Comparison of ENCODE assay signal across 17 mouse cellular contexts in genomic region chr2:152638865-152639264, GRCm38 (mm10). TPM values are rescaled to one million over a fixed set of nuclear protein-coding genes. Genes with fewer than 3 reads are reported as not detected.
DNase-seq lines count a peak whose midpoint lies in the region; ATAC-seq and TF ChIP-seq lines count a peak whose summit lies in the region.
"Had no signal": no experiment of that assay in that cellular context is flagged by ENCODE, and none has a peak within 500 bp of the region (broad histone marks: within the 10 kb centered on the region; RNA-seq: fewer than 3 reads in every experiment).

No protein-coding gene starts in this region.

- H3K36me3 ChIP-seq in forebrain, embryonic 12.5 days (replicated peaks): no peaks in the 10 kb centered on the region
- H3K36me3 ChIP-seq in forebrain, embryonic 11.5 days (ENCODE audit: control insufficient read depth, insufficient read depth, low read length): no peaks in the 10 kb centered on the region
- H3K36me3 ChIP-seq in kidney, adult 2 months (ENCODE audit: control insufficient read depth, insufficient read depth, low read length): no peaks in the 10 kb centered on the region
- H3K36me3 ChIP-seq in lung, postnatal 0 days (ENCODE audit: insufficient read depth, low read length): 0 out of 2 replicates have a peak, but pooled peaks cover 3% of the 10 kb centered on the region
- H3K36me3 ChIP-seq in stomach, embryonic 14.5 days (ENCODE audit: control insufficient read depth, insufficient read depth, low read length): peaks cover 4% of the 10 kb centered on the region; the same call in 1 of the 2 replicates
- H3K36me3 ChIP-seq: neural tube, embryonic 13.5 days had no signal

- H3K9me3 ChIP-seq in forebrain, embryonic 12.5 days: no peaks in the 10 kb centered on the region
- H3K9me3 ChIP-seq in forebrain, embryonic 11.5 days (ENCODE audit: control insufficient read depth, low read length): no peaks in the 10 kb centered on the region
- H3K9me3 ChIP-seq in lung, postnatal 0 days (ENCODE audit: low read length): no peaks in the 10 kb centered on the region
- no peaks in the 10 kb centered on the region for H3K9me3 ChIP-seq in stomach, embryonic 14.5 days (ENCODE audit: control insufficient read depth, low read depth, low read length)
- H3K9me3 ChIP-seq: neural tube, embryonic 13.5 days had no signal

- 0 out of 2 replicates have a peak overlapping the region, but pooled peaks have one; percentile 59 for H3K27ac ChIP-seq in forebrain, embryonic 12.5 days
- no peak overlapping the region for H3K27ac ChIP-seq in forebrain, embryonic 11.5 days (ENCODE audit: low read depth, low read length)
- H3K27ac ChIP-seq in kidney, adult 2 months (ENCODE audit: insufficient read depth, low read depth, low read length): peak overlapping the region; percentile 53
- H3K27ac ChIP-seq in lung, postnatal 0 days (ENCODE audit: low read length): peak overlapping the region; percentile 81
- peak overlapping the region; percentile 95 for H3K27ac ChIP-seq in stomach, embryonic 14.5 days (ENCODE audit: low read length)
- H3K27ac ChIP-seq: macrophage had no signal

- no peak overlapping the region for H3K4me3 ChIP-seq in forebrain, embryonic 12.5 days (replicated peaks)
- H3K4me3 ChIP-seq in forebrain, embryonic 11.5 days (ENCODE audit: low read depth, low read length): no peak overlapping the region
- H3K4me3 ChIP-seq in kidney, adult 2 months (ENCODE audit: insufficient read depth, low read depth, low read length): no peak overlapping the region
- H3K4me3 ChIP-seq in lung, postnatal 0 days (ENCODE audit: low read depth, low read length): no peak overlapping the region
- H3K4me3 ChIP-seq in lung, adult 2 months (replicated peaks; ENCODE audit: extremely low read depth, low read depth, low read length): no peak overlapping the region
- H3K4me3 ChIP-seq in stomach, embryonic 14.5 days (ENCODE audit: low read depth, low read length): no peak overlapping the region
- H3K4me3 ChIP-seq: neural tube, embryonic 13.5 days had no signal

- TF ChIP-seq POLR2A in kidney, adult 2 months (IDR thresholded peaks at IDR 0.05; ENCODE audit: low read depth, low read length): no peak
- TF ChIP-seq POLR2A in lung, adult 2 months (IDR thresholded peaks at IDR 0.05; ENCODE audit: borderline replicate concordance, extremely low read depth, low read depth, low read length): no peak

- no peak for DNase-seq in forebrain, embryonic 11.5 days (ENCODE audit: low spot score)
- DNase-seq in kidney, adult 2 months: no peak
- DNase-seq in kidney, postnatal 14 days: no peak
- DNase-seq in lung, postnatal 0 days (ENCODE audit: low spot score): peak; percentile 51
- no peak for DNase-seq in lung, adult 2 months
- DNase-seq in retina, postnatal 1 day: no peak
- DNase-seq: adrenal gland, postnatal 10 days; left cerebral cortex, postnatal 4 days; thymus, postnatal 14 days had no signal

- H3K4me1 ChIP-seq in forebrain, embryonic 12.5 days: peaks cover 11% of the 10 kb centered on the region
- peaks cover 3% of the 10 kb centered on the region; the same call in 1 of the 2 replicates for H3K4me1 ChIP-seq in forebrain, embryonic 11.5 days (replicated peaks; ENCODE audit: control insufficient read depth, insufficient read depth, low read length)
- peaks cover 4% of the 10 kb centered on the region; the same call in 1 of the 2 replicates for H3K4me1 ChIP-seq in kidney, adult 2 months (ENCODE audit: control insufficient read depth, insufficient read depth, low read length)
- H3K4me1 ChIP-seq in lung, postnatal 0 days (ENCODE audit: insufficient read depth, low read depth, low read length): peaks cover 5% of the 10 kb centered on the region; the same call in 1 of the 2 replicates
- no peaks in the 10 kb centered on the region for H3K4me1 ChIP-seq in lung, adult 2 months (ENCODE audit: control insufficient read depth, insufficient read depth, low read length)
- peaks cover 26% of the 10 kb centered on the region for H3K4me1 ChIP-seq in stomach, embryonic 14.5 days (ENCODE audit: control insufficient read depth, insufficient read depth, low read length)

- TF ChIP-seq CTCF in kidney, adult 2 months (conservative IDR thresholded peaks at IDR 0.05; ENCODE audit: insufficient read depth, insufficient read length, low read depth, low read length): no peak
- TF ChIP-seq CTCF in lung, postnatal 0 days (IDR thresholded peaks at IDR 0.05): no peak
- TF ChIP-seq CTCF in lung, adult 2 months (IDR thresholded peaks at IDR 0.05; ENCODE audit: insufficient read depth, low read length): no peak

- 64% methylated on average over 6 of the region's 6 CpGs for WGBS in forebrain, embryonic 12.5 days
- 71% methylated on average over 6 of the region's 6 CpGs for WGBS in forebrain, embryonic 11.5 days
- 53% methylated on average over 6 of the region's 6 CpGs for WGBS in kidney, adult 2 months
- WGBS in lung, postnatal 0 days: 43% methylated on average over 6 of the region's 6 CpGs
- 50% methylated on average over 6 of the region's 6 CpGs for WGBS in lung, adult 2 months
- 47% methylated on average over 6 of the region's 6 CpGs for WGBS in stomach, embryonic 14.5 days

- H3K9ac ChIP-seq in forebrain, embryonic 12.5 days: no peak overlapping the region
- no peak overlapping the region for H3K9ac ChIP-seq in forebrain, embryonic 11.5 days (ENCODE audit: low read length)
- no peak overlapping the region for H3K9ac ChIP-seq in lung, postnatal 0 days (replicated peaks; ENCODE audit: low read depth)
- H3K9ac ChIP-seq in stomach, embryonic 14.5 days (replicated peaks; ENCODE audit: low read depth, low read length): no peak overlapping the region
- H3K9ac ChIP-seq: neural tube, embryonic 13.5 days had no signal

- no peak for TF ChIP-seq EP300 in lung, postnatal 0 days (IDR thresholded peaks at IDR 0.05)

- no peak for ATAC-seq in forebrain, embryonic 12.5 days (ENCODE audit: low FRiP score)
- no peak for ATAC-seq in forebrain, embryonic 11.5 days (replicated peaks; ENCODE audit: low FRiP score)
- ATAC-seq in lung, postnatal 0 days: no peak
- no peak for ATAC-seq in stomach, embryonic 14.5 days (ENCODE audit: insufficient number of reproducible peaks, insufficient read depth, low FRiP score, low read depth)
- ATAC-seq: forebrain, embryonic 16.5 days; inflammation-experienced regulatory T-cells, adult 6 months had no signal

- peaks cover 4% of the 10 kb centered on the region; the same call in 1 of the 2 replicates for H3K27me3 ChIP-seq in forebrain, embryonic 12.5 days
- H3K27me3 ChIP-seq in forebrain, embryonic 11.5 days (ENCODE audit: control insufficient read depth, insufficient read depth, low read length): no peaks in the 10 kb centered on the region
- H3K27me3 ChIP-seq in kidney, adult 2 months (replicated peaks; ENCODE audit: control insufficient read depth, insufficient read depth, low read length): no peaks in the 10 kb centered on the region
- H3K27me3 ChIP-seq in lung, postnatal 0 days (replicated peaks; ENCODE audit: insufficient read depth, low read length): no peaks in the 10 kb centered on the region
- H3K27me3 ChIP-seq in stomach, embryonic 14.5 days (ENCODE audit: control insufficient read depth, insufficient read depth, low read length): no peaks in the 10 kb centered on the region
- H3K27me3 ChIP-seq: neural tube, embryonic 13.5 days had no signal

- no peak overlapping the region for H3K4me2 ChIP-seq in forebrain, embryonic 12.5 days
- H3K4me2 ChIP-seq in forebrain, embryonic 11.5 days (ENCODE audit: low read depth, low read length, severe bottlenecking): no peak overlapping the region
- H3K4me2 ChIP-seq in lung, postnatal 0 days (replicated peaks; ENCODE audit: low read depth, low read length): no peak overlapping the region
- H3K4me2 ChIP-seq in stomach, embryonic 14.5 days (replicated peaks; ENCODE audit: low read depth, low read length): no peak overlapping the region
- H3K4me2 ChIP-seq: neural tube, embryonic 13.5 days had no signal

RNA-seq across cellular contexts. Expression of gene Rem1, which starts 12.1 kb away (rescaled TPM):
- polyA plus RNA-seq in forebrain, embryonic 12.5 days (2016; fragmentation: Nextera tagmentation; extraction: Ambion mirVana): 0.26 and 0.38 TPM in 2 replicates
- 0.21 and 0.32 TPM in 2 replicates for polyA plus RNA-seq in forebrain, embryonic 11.5 days (2014; fragmentation: Nextera tagmentation; extraction: Ambion mirVana)
- 10.5 and 13.5 TPM in 2 replicates for polyA plus RNA-seq in kidney, adult 2 months (2012; rRNA removed)
- 32.2 and 34.0 TPM in 2 replicates for polyA plus RNA-seq in lung, postnatal 0 days (2015; fragmentation: Nextera tagmentation; extraction: Ambion mirVana)
- polyA plus RNA-seq in lung, adult 2 months (2012; rRNA removed): 12.4 and 16.2 TPM in 2 replicates
- 21.9 and 22.3 TPM in 2 replicates for polyA plus RNA-seq in stomach, embryonic 14.5 days (2014; fragmentation: Nextera tagmentation; extraction: Ambion mirVana)
- polyA plus RNA-seq: inflammation-experienced regulatory T-cells, adult 6 months; macrophage had no signal

RNA-seq across cellular contexts. Expression of gene Defb25, which starts 16.0 kb away (rescaled TPM):
- polyA plus RNA-seq in forebrain, embryonic 12.5 days (2016; fragmentation: Nextera tagmentation; extraction: Ambion mirVana): not detected in 2 replicates
- not detected in 2 replicates for polyA plus RNA-seq in forebrain, embryonic 11.5 days (2014; fragmentation: Nextera tagmentation; extraction: Ambion mirVana)
- 1.0 TPM in 1 of 2 replicates, not detected in the other for polyA plus RNA-seq in kidney, adult 2 months (2012; rRNA removed)
- 3.0 and 4.9 TPM in 2 replicates for polyA plus RNA-seq in lung, postnatal 0 days (2015; fragmentation: Nextera tagmentation; extraction: Ambion mirVana)
- 1.1 TPM in 1 of 2 replicates, not detected in the other for polyA plus RNA-seq in lung, adult 2 months (2012; rRNA removed)
- polyA plus RNA-seq in stomach, embryonic 14.5 days (2014; fragmentation: Nextera tagmentation; extraction: Ambion mirVana): 3.9 TPM in 1 of 2 replicates, not detected in the other
- polyA plus RNA-seq: forebrain, embryonic 16.5 days; macrophage; neural tube, embryonic 13.5 days had no signal

RNA-seq across cellular contexts. Expression of gene H13, which starts 30.4 kb away (rescaled TPM):
- 128 and 131 TPM in 2 replicates for polyA plus RNA-seq in forebrain, embryonic 12.5 days (2016; fragmentation: Nextera tagmentation; extraction: Ambion mirVana)
- polyA plus RNA-seq in forebrain, embryonic 11.5 days (2014; fragmentation: Nextera tagmentation; extraction: Ambion mirVana): 110 and 112 TPM in 2 replicates
- polyA plus RNA-seq in kidney, adult 2 months (2012; rRNA removed): 129 and 161 TPM in 2 replicates
- 110 and 127 TPM in 2 replicates for polyA plus RNA-seq in lung, postnatal 0 days (2015; fragmentation: Nextera tagmentation; extraction: Ambion mirVana)
- 125 and 149 TPM in 2 replicates for polyA plus RNA-seq in lung, adult 2 months (2012; rRNA removed)
- polyA plus RNA-seq in stomach, embryonic 14.5 days (2014; fragmentation: Nextera tagmentation; extraction: Ambion mirVana): 120 and 122 TPM in 2 replicates

RNA-seq across cellular contexts. Expression of gene Defb36, which starts 34.7 kb away (rescaled TPM):
- polyA plus RNA-seq in forebrain, embryonic 12.5 days (2016; fragmentation: Nextera tagmentation; extraction: Ambion mirVana): not detected in 2 replicates
- polyA plus RNA-seq in forebrain, embryonic 11.5 days (2014; fragmentation: Nextera tagmentation; extraction: Ambion mirVana): not detected in 2 replicates
- polyA plus RNA-seq in kidney, adult 2 months (2012; rRNA removed): 0.27 and 0.52 TPM in 2 replicates
- not detected in 2 replicates for polyA plus RNA-seq in lung, postnatal 0 days (2015; fragmentation: Nextera tagmentation; extraction: Ambion mirVana)
- not detected in 2 replicates for polyA plus RNA-seq in lung, adult 2 months (2012; rRNA removed)
- polyA plus RNA-seq in stomach, embryonic 14.5 days (2014; fragmentation: Nextera tagmentation; extraction: Ambion mirVana): not detected in 2 replicates
- polyA plus RNA-seq: embryonic facial prominence, embryonic 14.5 days; forebrain, embryonic 16.5 days; inflammation-experienced regulatory T-cells, adult 6 months; macrophage; midbrain, postnatal 0 days; neural tube, embryonic 13.5 days had no signal

RNA-seq across cellular contexts. Expression of gene Defb45, which starts 39.7 kb away (rescaled TPM):
- not detected in 2 replicates for polyA plus RNA-seq in forebrain, embryonic 12.5 days (2016; fragmentation: Nextera tagmentation; extraction: Ambion mirVana)
- polyA plus RNA-seq in forebrain, embryonic 11.5 days (2014; fragmentation: Nextera tagmentation; extraction: Ambion mirVana): not detected in 2 replicates
- not detected in 2 replicates for polyA plus RNA-seq in kidney, adult 2 months (2012; rRNA removed)
- polyA plus RNA-seq in lung, postnatal 0 days (2015; fragmentation: Nextera tagmentation; extraction: Ambion mirVana): not detected in 2 replicates
- polyA plus RNA-seq in lung, adult 2 months (2012; rRNA removed): not detected in 2 replicates
- not detected in 2 replicates for polyA plus RNA-seq in stomach, embryonic 14.5 days (2014; fragmentation: Nextera tagmentation; extraction: Ambion mirVana)
- polyA plus RNA-seq: embryonic facial prominence, embryonic 14.5 days; forebrain, embryonic 16.5 days; inflammation-experienced regulatory T-cells, adult 6 months; macrophage; midbrain, postnatal 0 days; neural tube, embryonic 13.5 days had no signal
